Mouse (Mus musculus): ENCODE results near the gene Olfr548-ps1. TPM values are rescaled to one million over a fixed set of nuclear protein-coding genes. Genes with fewer than 3 reads are reported as not detected.
"Not testable (repeated sequence)": the region's sequence is repeated elsewhere in the genome, so short reads cannot be mapped to it uniquely, and the experiment has no call there.

The Olfr548-ps1 gene
- not detected for total RNA-seq (2021)

DNA sequence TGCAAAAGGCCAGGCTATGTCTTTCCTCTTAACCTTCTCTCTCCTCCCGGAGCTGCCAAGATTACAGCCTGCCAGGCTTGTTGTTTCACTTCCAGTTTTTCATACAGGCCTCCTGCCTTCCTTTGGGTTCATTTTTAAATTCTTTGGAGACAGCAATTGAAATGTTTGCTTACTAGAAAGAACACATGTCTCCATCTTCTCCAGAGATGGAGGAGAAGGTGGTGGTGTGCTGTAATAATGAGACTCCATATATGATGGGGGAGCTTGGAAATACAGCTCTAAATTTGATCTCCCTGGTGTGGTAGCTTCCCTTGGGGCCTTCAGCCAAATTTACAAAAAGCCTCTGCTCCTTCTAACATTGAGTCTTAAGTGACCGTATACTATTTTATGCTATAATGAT, at the start of gene Olfr548-ps1:
Gene Olfr548-ps1, plus strand, starts transcription at position 301 of the 400 bp plus-strand sequence.
- intact Hi-C loops (cut with DNase I) = no loop called here
- DNase-seq (ENCODE audit: low spot score in 2 of 2) = no peak

DNA sequence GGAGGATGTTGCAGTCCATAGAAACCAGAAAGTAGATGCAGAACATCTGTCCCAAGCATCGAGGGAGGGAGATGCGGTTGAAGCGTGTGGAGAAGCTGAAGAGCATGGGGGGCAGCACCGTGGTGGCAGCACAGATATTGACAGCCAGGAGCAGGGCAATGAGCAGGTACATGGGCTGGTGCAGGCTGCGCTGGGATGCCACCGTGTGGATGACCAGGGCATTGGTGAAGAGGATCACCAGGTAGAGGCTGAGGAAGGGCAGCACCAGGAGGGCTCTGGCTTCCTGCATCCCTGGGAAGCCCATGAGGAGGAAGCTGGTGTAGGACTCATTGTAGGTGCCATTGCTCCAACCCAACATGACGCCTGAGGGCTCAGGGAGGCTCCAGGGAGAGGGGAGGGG, 46.3 kb upstream of the Olfr548-ps1 start:
- DNase-seq (ENCODE audit: low spot score in 2 of 2); intact Hi-C loops (cut with DNase I): not testable (repeated sequence)

DNA sequence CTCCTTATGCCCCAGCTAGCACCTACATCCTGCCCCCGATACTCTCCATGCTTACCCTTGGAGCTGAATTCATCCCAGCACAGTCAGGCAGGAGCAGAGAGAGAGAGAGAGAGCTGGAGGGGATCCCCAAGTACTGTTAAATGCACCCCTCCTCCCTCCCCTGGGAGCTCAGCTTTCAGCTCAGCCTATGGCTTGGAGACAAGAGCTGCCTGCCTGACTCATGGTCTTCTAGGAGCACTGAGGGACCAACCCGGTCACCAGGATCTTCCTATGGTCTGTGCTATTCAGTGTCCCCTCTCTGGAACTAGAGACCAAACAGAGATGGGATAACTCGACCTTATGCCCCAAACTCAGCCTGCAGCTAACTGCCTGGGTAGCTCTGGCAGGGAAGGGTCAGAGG, 41.2 kb upstream of the Olfr548-ps1 start, which contains the start of gene Olfr545:
Gene Olfr545, minus strand, starts transcription at position 101 of the 400 bp plus-strand sequence.
- intact Hi-C loops (cut with DNase I) = no loop called here
- DNase-seq (ENCODE audit: low spot score in 2 of 2) = no peak

DNA sequence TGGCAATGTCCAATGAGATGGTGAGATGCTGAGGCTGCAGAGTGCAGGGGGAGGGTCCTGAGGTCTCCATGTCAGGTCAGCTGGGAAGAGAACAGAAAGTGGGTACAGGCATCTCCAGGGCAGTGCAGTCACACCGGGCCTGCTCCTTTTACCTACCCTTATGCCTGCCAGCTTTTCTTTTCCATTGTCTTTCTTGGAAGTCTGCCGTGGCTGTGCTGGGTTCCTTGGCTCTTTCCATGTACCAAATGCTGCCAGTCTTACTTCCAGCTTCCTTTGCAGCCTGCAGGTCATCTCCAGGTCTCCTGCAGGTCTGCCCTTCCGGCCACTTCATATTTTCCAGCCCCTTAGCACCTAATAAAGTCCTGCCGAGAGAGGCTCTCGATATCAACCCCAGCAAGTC, 38.7 kb upstream of the Olfr548-ps1 start:
- DNase-seq (ENCODE audit: low spot score in 2 of 2) = no peak
- intact Hi-C loops (cut with DNase I) = loop anchor here (10.0 kb wide), 1 partner anchor 1443 kb away; the partner anchor contains the start of gene Olfr633

DNA sequence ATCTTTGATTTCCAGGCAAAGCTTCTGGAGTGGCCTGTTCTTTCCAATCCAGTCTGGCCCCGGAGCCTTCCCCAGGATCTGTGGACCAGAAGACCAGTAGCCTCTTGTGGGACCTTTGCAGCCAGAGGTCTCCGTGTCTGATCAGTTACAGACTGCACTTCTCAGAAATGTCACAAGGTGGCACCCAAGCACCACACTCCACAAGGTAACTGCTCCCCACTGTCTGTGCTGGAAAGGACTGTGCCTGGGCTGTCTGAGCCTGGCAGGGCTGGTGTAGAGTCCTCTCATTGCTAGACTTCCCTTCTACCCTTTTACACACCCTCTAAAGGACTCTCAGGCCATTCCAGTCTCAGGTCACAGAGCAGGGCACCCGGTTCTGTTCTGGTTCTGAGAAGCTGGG, 33.8 kb upstream of the Olfr548-ps1 start:
- intact Hi-C loops (cut with DNase I) = loop anchor here (5.0 to 10.0 kb wide), 2 partner anchors 1365 to 1438 kb away; partner anchors contain the start of gene Olfr633
- DNase-seq (ENCODE audit: low spot score in 2 of 2) = peak; percentile 78 to 82

DNA sequence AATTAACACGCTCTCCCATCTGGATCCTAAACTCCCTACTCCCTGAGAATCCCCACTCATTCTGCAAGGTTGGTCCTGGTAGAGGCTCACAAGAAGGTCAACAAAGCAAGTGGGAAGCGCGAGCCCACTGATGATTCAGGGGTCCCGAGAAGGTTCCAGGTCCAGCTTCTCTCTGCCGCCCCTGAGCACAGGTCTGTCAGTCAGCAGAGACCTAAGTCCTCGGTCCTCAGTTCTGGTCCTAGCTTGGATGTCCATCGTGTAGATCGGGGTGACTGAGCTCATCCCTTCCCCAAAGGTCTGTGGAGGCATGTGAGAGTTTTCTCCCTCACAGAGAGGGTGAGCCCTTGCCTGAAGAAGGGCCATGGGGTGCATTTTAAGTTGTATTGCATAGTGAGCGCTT, 32.6 kb upstream of the Olfr548-ps1 start:
- DNase-seq (ENCODE audit: low spot score in 2 of 2) = no peak
- intact Hi-C loops (cut with DNase I) = loop anchor here (5.0 to 10.0 kb wide), 2 partner anchors 1364 to 1437 kb away; partner anchors contain the start of gene Olfr633

DNA sequence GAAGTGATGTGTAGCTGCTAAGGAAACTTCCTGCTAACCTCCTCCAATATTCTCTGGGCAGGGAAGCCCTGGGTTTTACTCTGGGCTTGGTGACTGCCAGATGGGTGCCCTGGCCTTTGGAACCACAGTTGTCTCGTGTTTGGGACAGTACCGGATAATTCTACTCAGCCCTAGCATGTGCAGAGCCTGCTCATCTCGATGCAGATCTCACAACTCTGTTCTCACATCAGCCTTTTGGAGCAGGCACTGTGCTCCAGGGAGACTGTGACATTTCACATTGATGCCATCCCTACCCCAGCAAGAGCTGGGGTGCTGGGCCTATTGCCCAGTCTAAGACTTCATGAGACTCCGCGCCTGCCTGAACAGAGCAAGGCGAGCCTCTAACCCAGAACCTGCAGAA, 32.0 kb upstream of the Olfr548-ps1 start:
- intact Hi-C loops (cut with DNase I) = loop anchor here (5.0 to 10.0 kb wide), 2 partner anchors 1364 to 1436 kb away; partner anchors contain the start of gene Olfr633
- DNase-seq (ENCODE audit: low spot score in 2 of 2) = no peak

DNA sequence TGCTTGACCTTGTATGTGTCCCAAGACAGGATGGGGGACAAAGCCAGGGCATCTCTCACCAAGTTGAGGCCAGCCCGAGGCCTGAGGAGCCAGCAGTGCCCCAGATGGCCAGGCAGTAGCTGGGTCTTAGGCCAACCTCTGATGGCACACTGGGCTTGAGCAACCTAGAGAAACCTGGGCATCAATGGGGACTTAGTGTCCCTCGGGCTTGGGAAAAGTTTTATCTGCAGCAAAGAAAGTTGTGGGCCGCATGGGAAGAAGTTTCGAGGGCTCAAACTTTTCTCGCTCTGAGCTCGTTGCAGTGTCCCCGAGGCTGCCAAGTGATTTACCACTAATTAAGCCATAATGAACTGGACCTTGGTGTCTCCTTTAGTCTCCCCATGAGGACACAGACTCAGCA, 31.0 kb upstream of the Olfr548-ps1 start:
- no peak for DNase-seq (ENCODE audit: low spot score in 2 of 2)
- intact Hi-C loops (cut with DNase I) = loop anchor here (5.0 to 10.0 kb wide), 3 partner anchors 1295 to 1435 kb away; partner anchors contain the start of gene Olfr633

DNA sequence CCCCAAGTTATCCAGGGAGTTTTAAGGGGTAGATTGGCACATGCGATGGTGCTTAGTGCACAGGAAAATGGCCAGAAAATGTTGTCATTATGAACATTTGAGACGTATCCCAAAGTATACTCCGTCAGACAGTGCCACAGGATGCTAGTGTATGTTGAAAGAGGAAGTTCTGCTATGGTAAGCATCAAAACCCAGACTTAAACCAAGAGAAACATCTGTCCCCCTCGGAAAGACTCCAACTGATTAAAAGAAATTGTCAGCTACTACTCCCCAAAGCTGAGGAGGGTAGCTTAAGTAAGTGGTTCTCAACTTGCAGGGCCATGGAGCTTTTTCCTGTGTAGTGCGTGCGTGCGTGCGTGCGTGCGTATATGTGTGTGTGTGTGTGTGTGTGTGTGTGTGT, 28.8 kb upstream of the Olfr548-ps1 start:
- intact Hi-C loops (cut with DNase I) = loop anchor here (2.0 to 10.0 kb wide), 2 partner anchors 407 to 1293 kb away; no protein-coding TSS in a partner anchor
- DNase-seq (ENCODE audit: low spot score in 2 of 2) = no peak

DNA sequence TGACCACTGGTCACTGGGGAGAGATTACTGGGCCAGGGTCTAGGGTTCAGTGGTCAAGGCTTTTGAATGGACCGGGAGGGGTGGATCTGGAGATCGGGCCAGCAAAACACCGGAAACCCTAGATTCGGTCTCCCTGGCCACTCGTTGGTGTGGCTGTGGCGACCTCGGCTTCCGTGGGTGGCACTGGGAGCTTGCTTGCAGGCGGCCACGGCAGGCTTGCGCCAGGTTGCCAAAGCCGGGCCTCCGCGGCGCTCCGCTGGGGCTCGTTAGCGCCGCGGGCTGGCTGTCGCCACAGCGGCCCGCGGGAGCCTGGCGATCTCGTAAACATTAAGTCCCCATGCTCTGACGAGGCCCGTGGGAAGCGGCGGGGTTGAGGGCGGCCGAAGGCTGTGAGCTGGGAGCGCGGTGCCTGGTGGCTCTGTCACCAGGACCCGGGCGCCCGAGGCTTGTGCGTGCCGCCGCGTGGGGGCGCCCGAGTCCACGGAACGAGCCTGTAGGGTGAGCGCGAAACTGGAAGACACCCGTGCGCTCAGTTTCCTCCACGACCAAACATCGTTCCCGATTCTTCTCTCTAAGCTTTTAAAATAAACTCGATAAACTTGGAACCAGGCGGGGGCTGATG, 27.8 kb upstream of the Olfr548-ps1 start:
- peak; percentile 82 to 91 for DNase-seq (ENCODE audit: low spot score in 2 of 2)
- intact Hi-C loops (cut with DNase I) = loop anchor here (1.0 to 10.0 kb wide), 3 partner anchors 124 to 1292 kb away; no protein-coding TSS in a partner anchor

DNA sequence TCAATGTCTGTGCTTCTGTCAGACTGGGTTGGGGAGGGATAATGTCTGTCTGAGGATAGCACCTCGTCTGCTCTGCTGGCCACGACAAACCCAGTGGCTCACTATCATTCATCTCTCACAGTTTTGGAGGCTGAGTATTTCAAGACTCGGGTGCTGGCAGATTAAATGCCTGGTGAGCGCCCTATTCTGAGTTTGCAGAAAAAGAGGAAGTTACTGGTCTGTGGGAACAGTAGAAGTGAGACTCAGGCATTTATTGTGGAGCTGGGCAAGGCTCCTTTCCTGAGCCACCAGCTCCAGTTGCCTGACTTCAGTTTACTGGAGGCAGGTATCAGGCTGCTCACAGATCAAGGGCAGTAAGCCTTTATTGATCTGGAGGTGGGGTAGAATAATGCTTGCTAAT, 26.6 kb upstream of the Olfr548-ps1 start:
- DNase-seq (ENCODE audit: low spot score in 2 of 2) = no peak
- intact Hi-C loops (cut with DNase I) = loop anchor here (10.0 kb wide), 1 partner anchor 1291 kb away; no protein-coding TSS in a partner anchor

DNA sequence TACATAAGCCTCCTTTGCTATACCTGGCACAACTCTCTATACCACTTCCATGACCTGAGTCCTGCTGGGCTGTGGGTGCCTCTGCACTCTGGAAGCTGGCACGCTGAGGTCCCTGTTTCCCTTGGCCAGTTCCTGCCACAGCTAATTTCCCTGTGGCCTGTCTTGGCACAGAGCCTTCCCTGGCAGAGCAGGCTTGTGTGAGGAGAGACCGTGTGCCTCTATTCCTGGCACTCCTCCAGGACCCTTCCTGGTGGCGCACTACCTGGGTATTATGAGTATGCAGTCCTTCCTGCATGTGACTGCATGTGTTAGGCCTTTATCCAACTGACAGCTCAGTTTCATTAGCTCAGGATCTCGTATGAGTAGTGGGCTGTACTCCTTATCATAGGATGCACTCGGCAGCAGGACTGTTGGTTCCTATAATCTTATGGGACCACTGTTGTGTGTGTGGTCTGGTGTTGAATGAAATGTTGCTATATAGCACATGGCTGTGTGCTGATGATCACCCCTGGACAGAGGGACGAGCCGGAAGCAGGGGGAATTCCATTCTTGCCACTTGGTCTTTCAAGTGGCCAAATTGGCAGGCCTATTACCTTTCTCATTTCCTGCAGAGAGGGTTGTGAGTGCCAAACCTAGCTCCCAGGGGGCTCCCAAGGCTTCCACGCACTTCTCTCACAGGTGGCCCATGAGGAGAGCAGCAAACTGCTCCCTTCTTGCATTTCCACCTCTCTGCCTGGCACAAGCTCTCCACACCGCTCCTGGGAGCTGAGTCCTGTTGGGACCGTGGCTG, 24.2 kb upstream of the Olfr548-ps1 start:
- no peak for DNase-seq (ENCODE audit: low spot score in 2 of 2)
- intact Hi-C loops (cut with DNase I) = loop anchor here (10.0 kb wide), 1 partner anchor 1288 kb away; no protein-coding TSS in a partner anchor

DNA sequence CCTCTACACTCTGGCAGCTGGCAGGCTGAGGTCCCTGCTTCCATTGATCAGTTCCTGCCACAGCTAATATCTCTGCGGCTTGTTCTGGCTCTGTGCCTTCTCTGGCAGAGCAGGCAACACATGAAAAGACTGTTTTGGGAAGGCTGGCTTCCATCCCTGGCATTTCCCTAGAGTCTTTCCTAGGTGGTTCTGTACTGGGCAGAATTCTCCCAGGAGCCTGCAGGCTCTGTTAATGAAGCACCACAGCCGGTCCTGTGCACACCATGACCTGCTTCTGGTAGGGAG, 23.7 kb upstream of the Olfr548-ps1 start:
- peak in 1 of 2 experiments; percentile 17 for DNase-seq (ENCODE audit: low spot score in 2 of 2)
- intact Hi-C loops (cut with DNase I) = loop anchor here (10.0 kb wide), 1 partner anchor 1288 kb away; no protein-coding TSS in a partner anchor

DNA sequence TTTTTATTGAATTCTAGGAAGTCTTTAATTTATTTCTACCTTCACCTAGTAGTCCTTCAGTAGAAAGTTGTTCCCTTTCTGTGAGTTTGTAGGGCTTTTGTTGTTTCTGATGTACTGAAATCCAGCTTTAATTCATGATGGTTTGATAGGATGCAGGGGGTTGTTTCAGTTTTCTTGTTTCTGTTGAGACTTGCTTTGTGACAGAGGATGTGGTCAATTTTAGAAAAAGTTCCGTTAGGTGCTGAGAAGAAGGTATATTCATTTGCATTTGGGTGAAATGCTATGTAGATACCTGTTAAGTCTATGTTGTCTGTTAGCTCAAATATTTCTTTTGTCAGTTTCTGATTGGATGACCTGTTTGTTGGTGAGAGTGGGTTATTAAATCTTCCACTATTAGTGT, 11.6 kb upstream of the Olfr548-ps1 start:
- intact Hi-C loops (cut with DNase I) = no loop called here

DNA sequence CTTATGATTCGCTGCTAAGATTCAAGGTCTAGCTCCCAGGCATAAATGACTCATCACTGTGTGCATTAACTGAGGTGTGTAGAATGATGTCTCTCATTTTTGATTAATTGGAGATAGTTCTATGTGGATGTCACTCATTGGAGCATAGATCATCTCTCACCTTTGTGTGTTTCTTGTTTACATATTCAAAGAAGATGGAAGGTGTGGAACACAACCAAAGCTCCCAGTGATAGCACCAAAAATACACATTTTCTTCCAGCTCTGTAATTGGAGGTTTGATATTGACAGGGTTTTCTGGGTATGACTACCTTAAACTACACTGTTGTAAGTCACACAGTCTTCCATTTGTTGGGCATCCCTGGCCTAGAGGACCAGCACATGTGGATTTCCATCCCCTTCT, 6.2 kb upstream of the Olfr548-ps1 start, which contains the start of gene Olfr547:
Gene Olfr547, plus strand, starts transcription at position 301 of the 400 bp plus-strand sequence.
- DNase-seq (ENCODE audit: low spot score in 2 of 2) = no peak
- intact Hi-C loops (cut with DNase I) = no loop called here

More for the DNA sequence above, 11.6 kb upstream of the Olfr548-ps1 start:
- DNase-seq (ENCODE audit: low spot score in 2 of 2) = no peak

DNA sequence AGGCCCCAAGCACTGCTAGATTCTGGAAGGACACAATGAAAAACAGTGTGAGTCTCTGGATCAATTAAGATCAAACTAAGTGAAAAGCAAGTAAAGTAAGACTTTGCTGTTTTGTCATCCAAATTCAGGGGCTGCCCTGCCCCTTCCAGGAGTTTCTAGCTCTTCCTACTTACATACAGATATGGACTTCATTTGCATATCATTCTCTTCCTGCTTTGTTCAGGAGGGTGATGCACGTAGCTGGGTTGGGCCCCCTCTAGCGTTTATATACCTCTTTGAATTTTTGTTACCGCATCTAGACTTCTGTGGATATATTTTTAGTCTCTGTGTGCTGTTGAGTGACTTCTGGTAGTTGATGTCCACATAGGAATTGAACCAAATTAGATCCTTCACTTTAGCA, 555 bp downstream of the Olfr548-ps1 start:
- intact Hi-C loops (cut with DNase I) = no loop called here
- no peak for DNase-seq (ENCODE audit: low spot score in 2 of 2)

DNA sequence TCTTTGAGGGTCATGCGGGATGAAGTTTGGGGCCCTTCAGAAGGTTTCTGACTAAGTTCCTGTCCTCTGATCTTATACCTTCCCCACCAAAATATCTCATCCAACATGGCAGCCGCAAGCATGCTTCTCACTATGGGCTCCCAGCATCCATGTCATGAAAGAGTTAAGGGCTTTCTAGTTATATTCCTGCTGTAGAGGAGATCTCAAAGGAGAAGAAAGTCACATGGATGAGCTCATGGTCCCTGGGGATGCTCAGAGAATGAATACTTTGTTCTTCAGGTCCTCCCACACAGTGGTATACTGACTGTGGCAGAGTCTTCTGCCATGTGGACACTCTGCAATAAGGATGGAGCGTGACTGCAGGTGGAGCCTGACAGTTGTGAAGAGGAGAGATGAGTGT, 8.9 kb downstream of the Olfr548-ps1 start, which contains the start of gene Olfr549:
Gene Olfr549, plus strand, starts transcription at position 301 of the 400 bp plus-strand sequence.
- no peak for DNase-seq (ENCODE audit: low spot score in 2 of 2)
- intact Hi-C loops (cut with DNase I) = no loop called here

DNA sequence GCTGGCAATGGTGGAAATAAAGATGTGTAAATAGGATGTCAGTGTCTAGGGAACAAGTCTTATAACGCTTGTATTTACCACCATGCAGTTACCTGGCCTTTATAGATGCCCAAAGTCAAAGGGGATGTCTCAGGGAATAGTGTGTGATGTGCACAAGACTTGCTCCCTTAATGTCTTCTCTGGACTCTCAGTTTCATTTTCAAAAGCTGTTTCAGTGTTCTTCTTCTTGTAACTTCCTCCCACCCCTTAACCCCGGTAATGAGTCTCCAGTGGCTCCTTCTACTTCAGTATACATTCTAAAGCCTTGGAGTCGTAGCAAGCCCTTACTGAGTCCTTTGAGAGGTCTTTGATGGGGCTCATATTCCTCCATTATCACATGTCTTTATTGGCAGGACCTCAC, 12.6 kb downstream of the Olfr548-ps1 start:
- DNase-seq (ENCODE audit: low spot score in 2 of 2) = no peak
- intact Hi-C loops (cut with DNase I) = no loop called here

DNA sequence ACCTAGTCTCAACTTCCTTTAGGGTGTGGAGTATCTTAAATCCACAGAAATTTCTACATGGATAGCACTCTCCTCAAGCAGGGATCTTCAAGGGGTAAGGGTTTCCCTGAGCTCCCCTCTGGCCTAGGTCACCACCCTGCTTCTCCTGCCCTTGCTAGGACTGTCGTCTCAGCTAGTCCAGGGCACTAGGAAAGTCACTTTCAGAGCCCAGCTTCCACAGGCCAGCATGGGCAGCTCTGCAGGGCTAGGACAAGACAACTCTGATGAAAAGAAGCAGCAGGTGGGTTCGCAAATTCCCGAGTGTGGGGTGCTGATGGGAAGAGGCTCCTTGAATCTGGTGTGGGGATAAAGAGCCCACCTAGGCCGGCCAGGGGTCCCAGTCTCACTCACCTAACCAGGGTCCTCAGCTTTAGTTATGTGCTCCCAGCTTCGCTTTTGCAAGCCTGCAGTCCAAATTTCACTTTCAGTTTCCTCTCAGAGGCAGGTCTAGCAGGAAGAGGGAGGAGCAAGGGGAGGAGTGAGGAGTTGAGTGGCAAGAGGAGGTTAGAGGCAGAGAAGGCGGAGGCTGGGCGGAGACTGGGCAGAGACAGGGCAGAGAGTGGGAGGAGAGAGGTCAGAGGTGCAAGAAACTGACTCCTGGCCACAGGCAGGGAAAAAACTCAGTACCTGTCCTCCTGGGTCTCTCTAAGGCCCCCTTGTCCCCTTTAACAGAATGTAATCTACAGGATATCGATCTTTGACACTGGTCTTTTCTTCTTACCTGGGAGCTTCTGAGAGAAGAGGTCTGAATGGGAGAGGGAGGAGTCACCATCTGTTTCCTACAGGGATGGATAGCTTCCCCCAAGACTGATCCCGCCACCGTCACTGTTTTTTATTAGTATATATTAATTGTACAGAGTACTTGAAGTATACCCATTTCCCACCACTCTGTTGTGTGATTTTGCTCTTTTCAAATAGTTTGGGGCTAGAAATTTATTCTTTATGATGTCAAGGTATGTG, 24.6 kb downstream of the Olfr548-ps1 start, which contains the start of gene Trim21:
Gene Trim21, minus strand, starts transcription at position 488 of the 999 bp plus-strand sequence.
- intact Hi-C loops (cut with DNase I) = no loop called here

More for the DNA sequence above, 24.6 kb downstream of the Olfr548-ps1 start, which contains the start of gene Trim21:
- DNase-seq (ENCODE audit: low spot score in 2 of 2) = peak; percentile 20 to 59

All from left cerebral cortex, postnatal 25 days (tissue).